Mouse (Mus musculus) MN1 (cell line): ENCODE measurements around the gene Duox2.
"Not testable (repeated sequence)": the region's sequence is repeated elsewhere in the genome, so short reads cannot be mapped to it uniquely, and the experiment has no call there.

Experiments used
- DNase-seq: peaks from one replicate; pipeline ENCODE4 v3.0.0-alpha.2; 2016; ENCODE audit warnings: low spot score

Duox2 gene

GRCm38 (mm10) chr2:122298096-122298499 is at the start of gene Duox2:
TSS of gene Duox2 (minus strand) at chr2:122298449.
- no peak for DNase-seq

DNA sequence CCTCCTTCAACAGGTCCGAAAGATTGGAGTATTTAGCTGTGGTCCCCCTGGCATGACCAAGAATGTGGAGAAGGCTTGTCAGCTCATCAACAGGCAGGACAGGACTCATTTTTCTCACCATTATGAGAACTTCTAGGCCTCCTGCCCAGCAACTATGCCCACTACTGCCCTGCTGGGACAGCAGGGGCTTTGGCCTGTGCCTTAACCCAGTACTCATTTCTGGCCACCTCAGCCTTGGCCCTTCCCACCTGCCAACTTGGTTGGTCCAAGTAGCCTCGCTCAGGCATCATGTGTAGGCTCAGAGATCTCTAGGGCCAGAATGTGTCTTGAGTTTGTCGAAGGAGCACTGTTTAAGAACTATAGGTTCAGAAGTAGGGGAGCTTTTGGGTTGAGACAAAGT is 49.0 kb upstream of the Duox2 start:
- DNase-seq, result no peak

DNA sequence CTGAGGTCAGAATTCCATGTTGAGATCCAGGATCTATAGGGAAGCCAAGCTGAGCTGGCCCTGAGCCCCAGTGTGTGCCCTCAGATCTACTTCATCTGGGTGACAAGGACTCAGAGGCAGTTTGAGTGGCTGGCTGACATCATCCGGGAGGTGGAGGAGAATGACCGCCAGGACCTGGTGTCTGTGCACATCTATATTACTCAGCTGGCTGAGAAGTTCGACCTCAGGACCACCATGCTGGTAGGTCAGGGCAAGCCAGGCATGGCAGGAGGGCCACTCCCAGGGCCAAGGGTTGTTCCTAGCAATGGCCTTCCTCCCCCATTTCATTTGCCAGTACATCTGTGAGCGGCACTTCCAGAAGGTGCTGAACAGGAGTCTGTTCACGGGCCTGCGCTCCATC is 47.9 kb upstream of the Duox2 start:
- DNase-seq, result not testable (repeated sequence)

DNA sequence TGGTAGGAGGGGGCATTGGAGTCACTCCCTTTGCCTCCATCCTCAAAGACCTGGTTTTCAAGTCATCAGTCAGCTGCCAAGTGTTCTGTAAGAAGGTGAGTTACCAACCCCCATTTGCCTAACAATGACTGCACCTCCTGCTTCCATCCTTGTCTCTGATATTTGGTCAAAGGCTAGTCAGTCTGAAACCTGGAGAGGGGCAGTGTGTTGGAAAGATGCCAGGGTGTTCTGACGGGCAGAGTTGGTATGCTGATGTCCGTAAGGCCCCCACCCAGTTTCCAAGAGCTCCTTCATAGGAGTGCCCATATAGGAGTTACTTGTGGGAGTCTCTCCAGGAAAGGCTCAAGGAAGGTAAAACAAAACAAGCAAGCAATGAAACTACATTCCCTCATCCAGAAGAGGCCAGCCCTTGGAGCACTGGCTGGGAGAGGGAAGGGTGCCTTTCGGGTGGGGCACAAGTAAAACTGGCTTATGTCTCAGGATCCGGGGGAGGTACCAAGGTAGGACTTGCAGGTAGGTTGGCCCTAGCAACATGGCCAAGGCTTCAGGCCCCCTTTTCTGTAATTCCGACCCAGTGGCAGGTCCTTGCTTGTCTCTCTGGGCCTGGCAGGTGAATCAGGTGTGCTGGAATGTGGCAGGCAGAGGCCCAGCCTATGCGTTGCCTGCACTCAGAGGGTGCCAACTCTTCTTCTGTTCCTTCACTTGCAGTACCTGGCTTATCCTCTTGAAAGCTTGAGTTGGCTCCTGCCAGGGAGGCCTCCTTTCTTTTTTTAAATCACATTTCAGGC is 47.1 kb upstream of the Duox2 start:
- no peak for DNase-seq

DNA sequence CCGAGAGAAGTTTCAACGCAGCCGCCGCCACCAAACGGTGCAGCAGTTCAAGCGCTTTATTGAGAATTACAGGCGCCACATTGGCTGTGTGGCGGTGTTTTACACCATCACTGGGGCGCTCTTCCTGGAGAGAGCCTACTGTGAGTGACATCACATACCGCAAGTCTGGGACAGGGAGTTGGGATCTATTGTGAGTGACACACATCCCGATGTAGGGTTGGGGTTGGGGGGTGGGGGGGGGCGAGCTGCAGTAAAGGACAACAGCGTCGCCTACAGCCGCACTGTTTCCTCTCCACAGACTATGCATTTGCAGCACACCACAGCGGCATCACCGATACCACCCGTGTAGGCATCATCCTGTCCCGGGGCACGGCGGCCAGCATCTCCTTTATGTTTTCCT is 39.0 kb upstream of the Duox2 start:
- no peak for DNase-seq

- DNase-seq, result no peak
Observed at GRCm38 (mm10) chr2:122334170-122334569, 35.9 kb upstream of the Duox2 start.

DNA sequence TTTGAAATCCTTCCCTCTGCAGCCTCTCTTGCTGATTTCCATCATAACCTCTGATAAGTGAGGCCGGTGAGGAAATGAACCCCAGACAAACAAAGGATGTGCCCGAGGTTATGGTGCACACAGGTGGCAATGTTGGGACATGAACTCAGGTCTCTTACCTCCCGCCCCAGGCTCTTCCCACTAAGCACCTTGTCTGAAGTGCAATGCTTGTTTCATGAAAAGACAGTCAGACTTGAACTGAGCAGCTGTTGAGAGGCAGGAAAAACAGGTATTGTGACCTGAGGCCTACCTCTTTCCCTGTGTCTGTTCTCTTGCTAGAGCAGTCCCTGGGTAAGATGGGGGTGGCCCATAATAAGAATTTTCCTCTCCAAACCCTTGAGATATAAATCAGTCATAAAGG is 34.0 kb upstream of the Duox2 start:
- no peak for DNase-seq

DNA sequence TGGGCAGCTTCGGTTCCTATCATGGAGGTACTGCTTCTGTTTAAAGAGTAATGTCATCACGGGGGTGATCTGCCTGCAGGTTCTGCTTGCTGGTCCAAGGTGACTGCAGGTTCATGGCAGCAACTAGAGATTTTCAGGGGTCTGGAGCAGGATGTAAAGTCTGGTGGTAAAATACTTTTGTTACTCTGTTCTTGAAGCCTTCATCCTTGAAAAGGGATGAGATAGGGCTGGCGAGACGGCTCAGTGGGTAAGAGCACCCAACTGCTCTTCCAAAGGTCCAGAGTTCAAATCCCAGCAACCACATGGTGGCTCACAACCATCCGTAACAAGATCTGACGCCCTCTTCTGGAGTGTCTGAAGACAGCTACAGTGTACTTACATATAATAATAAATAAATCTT is 32.1 kb upstream of the Duox2 start:
- not testable (repeated sequence) for DNase-seq

- DNase-seq, result no peak
Observed at GRCm38 (mm10) chr2:122327986-122328385, 29.7 kb upstream of the Duox2 start.

- DNase-seq, result no peak
Observed at GRCm38 (mm10) chr2:122325361-122325760, 27.1 kb upstream of the Duox2 start.

GRCm38 (mm10) chr2:122324586-122324985 is 26.3 kb upstream of the Duox2 start:
- no peak for DNase-seq

GRCm38 (mm10) chr2:122323960-122324359 is 25.7 kb upstream of the Duox2 start:
- DNase-seq, result no peak

GRCm38 (mm10) chr2:122317384-122317783 is 19.1 kb upstream of the Duox2 start:
- no peak for DNase-seq

DNA sequence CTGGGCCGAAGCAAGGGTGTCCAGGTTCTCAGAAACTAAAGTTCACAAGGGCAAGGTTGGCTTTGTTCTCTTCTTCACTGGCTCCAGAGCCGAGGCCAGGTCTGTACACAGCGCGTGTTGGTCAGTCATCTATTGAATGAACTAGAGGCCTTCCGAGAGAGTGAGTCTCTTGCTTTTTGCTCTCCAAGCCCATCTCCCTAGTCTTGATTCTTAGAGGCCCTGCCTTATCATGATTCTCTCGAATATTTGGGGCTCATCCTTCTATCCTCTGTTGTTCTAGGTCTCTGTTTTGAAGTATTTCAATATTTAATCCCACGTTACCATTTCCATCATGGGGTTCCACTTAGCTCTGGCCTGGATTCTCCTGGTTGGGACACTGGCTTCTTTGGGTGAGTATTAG is 17.1 kb upstream of the Duox2 start, which contains the start of gene Duox1:
Gene Duox1, plus strand, starts transcription at position 301 of the 400 bp plus-strand sequence.
- no peak for DNase-seq

DNA sequence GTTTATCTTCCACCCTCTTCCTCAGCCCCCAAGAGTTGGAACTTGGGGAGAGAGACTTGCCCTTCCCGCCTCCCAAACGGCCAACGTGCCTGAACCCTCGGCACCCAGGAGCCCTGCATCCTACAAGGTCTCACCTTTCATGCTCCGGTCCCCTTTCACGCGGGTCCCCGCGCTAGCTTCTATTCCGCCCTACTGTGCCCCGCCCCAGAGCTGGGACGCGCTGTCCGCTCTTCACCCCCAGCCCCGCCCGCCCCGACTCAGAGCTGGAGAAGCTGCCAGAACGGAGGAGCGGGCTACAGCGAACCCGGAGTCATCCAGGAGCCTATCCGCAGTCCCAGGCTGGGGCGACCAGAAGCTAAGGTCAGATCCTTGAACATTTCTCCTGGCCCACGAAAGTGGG is 15.3 kb upstream of the Duox2 start, which contains the start of gene Duoxa1:
Gene Duoxa1, minus strand, starts transcription at position 195 of the 400 bp plus-strand sequence.
- DNase-seq, result no peak

DNA sequence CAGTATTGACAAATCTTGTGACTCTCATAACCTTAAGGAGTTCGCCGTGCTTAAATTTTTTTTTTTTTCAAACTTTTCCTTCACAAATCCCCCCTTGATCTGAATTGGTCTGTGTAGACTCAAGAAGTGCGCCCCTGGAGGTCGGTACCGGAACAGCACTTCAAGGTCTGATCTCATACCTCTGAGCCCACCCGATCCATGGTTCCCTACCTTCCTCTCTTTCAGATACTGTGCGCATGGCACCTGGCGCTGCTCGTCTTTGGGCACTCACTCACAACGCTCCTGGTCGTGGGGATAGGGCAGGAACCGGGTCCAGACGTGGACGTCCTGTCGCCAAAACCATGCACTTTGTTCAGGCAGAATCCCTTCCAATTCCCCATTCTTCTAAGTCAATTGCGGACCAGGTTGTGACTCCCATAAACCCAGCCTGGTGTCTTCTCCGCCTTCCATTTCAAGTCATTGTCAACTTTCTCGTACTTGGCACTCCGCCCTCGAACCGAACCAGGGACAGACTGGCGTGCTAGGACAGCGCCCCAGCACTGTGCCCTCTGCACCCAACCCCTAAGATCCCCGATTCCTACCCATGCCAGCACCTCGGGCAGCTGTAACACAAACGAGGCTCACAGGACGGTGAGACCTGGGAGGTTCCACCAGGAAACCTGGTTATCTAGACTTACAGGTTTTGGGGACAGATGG is 14.6 kb upstream of the Duox2 start:
- peak; percentile 13 for DNase-seq

GRCm38 (mm10) chr2:122311561-122311960 is 13.3 kb upstream of the Duox2 start:
- no peak for DNase-seq

DNA sequence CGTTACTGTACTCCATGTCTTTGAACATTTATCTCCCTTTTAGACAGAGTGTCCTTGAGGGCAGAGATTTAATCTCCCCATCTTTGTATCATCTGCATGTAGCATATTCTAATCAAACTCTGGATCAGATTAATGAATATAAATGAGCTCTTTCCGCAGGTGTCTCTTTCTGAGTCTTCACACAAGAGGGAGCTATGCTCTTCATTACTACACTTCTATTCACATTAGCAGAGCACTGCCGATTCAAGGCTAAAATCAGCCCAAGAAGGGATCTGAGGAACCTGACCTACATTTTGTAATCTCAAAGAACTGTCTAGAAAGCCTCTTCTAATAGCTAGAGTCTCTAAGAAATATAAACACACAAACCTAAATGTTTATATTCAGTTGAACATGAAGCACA is 11.4 kb upstream of the Duox2 start:
- DNase-seq, result peak; percentile 17

- peak; percentile 56 for DNase-seq
Observed at GRCm38 (mm10) chr2:122306184-122306583, 7.9 kb upstream of the Duox2 start.

GRCm38 (mm10) chr2:122305097-122305892 is 7.0 kb upstream of the Duox2 start:
- no peak for DNase-seq

- DNase-seq, result no peak
Observed at GRCm38 (mm10) chr2:122304544-122304943, 6.3 kb upstream of the Duox2 start.

DNA sequence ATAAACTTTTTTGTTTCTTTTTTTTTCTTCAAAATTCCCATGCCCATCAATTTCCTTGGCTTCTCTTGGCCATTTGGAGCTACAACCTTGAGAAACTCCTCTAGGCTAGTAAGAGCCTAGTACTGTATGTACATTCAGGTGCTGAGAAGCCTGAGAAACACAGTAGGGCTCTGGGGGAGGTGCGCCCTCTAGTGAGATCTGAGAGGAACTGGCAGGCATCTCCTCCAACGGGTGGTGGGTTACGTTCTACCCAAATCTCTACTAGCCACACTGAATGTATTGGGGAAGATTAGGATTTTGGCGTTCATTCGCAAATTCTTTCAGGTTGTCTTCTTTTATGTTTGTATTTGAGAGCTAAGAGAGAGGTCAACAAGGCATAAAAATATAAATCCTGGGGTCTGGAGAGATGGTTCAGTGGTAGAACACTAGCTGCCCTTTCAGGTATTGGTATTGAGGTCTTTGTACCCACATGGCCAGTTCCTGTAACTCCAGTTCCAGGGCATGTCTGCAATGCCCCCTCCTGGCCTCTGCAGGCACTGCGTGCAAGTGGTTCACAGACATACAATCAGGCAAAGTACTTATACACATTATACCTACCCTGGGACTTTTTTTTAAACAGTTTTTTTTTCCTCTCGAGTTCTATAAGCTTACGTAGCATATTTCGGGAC is 4.5 kb upstream of the Duox2 start:
- DNase-seq, result peak; percentile 79
